ENCODE assay signal across 13 mouse cellular contexts in the genomic region with DNA sequence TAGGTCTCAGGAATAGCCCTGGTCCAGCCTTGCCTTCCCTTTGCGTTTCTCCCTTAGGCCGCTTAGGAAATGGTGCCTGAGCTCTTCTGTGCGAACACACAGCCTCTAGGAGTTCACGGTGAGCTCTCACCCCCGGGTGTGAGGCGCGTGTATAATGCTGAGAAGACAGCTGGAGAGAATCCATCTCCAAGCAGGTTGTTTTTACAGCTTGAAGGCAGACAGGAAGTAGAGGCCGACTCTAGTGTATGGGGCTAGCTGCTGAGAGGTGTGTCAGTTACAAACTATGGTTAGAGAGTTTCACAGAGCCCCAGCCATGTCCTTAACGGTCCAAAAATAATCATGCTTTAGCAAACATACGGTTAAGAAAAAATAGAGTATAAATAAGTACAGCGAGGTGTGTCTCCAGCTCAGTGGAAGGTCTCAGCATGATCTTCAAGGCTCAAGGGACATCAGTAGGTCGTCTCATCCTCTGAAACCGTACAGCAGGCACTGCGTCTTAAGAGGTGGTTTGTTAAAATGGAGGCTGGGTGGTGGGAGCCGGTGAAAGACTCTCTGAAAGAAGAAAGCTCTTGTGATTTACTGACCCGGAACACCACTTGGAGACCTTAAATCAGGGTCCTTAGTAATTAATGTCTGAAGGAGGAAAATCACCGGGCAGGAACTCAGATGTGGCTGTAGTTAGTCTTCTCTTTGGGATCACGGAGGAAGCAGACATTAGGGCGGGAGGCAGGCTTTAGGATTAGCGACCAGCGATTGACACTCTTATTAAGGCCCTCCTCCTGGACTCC. TPM values are rescaled to one million over a fixed set of nuclear protein-coding genes. Genes with fewer than 3 reads are reported as not detected.
DNase-seq lines count a peak whose midpoint lies in the region; ATAC-seq and TF ChIP-seq lines count a peak whose summit lies in the region.
"Had no signal": no experiment of that assay in that cellular context is flagged by ENCODE, and none has a peak within 500 bp of the region (broad histone marks: within the 10 kb centered on the region; RNA-seq: fewer than 3 reads in every experiment).

No protein-coding gene starts in this region.

- no peak for TF ChIP-seq CTCF in kidney, postnatal 0 days (IDR thresholded peaks at IDR 0.05; ENCODE audit: low read depth)
- no peak for TF ChIP-seq CTCF in stomach, postnatal 0 days (IDR thresholded peaks at IDR 0.05; ENCODE audit: low read depth)

- 0 out of 2 replicates have a peak overlapping the region, but pooled peaks have one; percentile 14 for H3K4me2 ChIP-seq in kidney, postnatal 0 days (ENCODE audit: low read length)
- H3K4me2 ChIP-seq in midbrain, embryonic 12.5 days (replicated peaks) = peak overlapping the region; percentile 5
- H3K4me2 ChIP-seq in stomach, postnatal 0 days (replicated peaks; ENCODE audit: low read depth) = no peak overlapping the region

- no peak for TF ChIP-seq EP300 in stomach, postnatal 0 days (optimal IDR thresholded peaks at IDR 0.05)

- peak overlapping the region; percentile 72 for H3K27ac ChIP-seq in heart, embryonic 10.5 days
- H3K27ac ChIP-seq in kidney, postnatal 0 days = no peak overlapping the region; the same call in 1 of the 2 replicates
- no peak overlapping the region for H3K27ac ChIP-seq in midbrain, embryonic 12.5 days (replicated peaks)
- H3K27ac ChIP-seq in stomach, postnatal 0 days (replicated peaks) = 0 out of 2 replicates have a peak overlapping the region, but pooled peaks have one; percentile 24

- no peaks in the 10 kb centered on the region for H3K27me3 ChIP-seq in heart, embryonic 10.5 days (ENCODE audit: insufficient read depth, poor library complexity, severe bottlenecking)
- H3K27me3 ChIP-seq in kidney, postnatal 0 days (ENCODE audit: insufficient read depth, low read length) = no peaks in the 10 kb centered on the region
- H3K27me3 ChIP-seq in midbrain, embryonic 12.5 days = peaks cover 24% of the 10 kb centered on the region
- H3K27me3 ChIP-seq in stomach, postnatal 0 days (ENCODE audit: control insufficient read depth, insufficient read depth, low read length) = no peaks in the 10 kb centered on the region

- H3K36me3 ChIP-seq in heart, embryonic 10.5 days = peaks cover 13% of the 10 kb centered on the region
- H3K36me3 ChIP-seq in kidney, postnatal 0 days (ENCODE audit: insufficient read depth, low read length) = peaks cover 3% of the 10 kb centered on the region; the same call in 1 of the 2 replicates
- H3K36me3 ChIP-seq in midbrain, embryonic 12.5 days = peaks cover 11% of the 10 kb centered on the region
- no peaks in the 10 kb centered on the region; the same call in 1 of the 2 replicates for H3K36me3 ChIP-seq in stomach, postnatal 0 days (ENCODE audit: control insufficient read depth, insufficient read depth, low read length)

- H3K9ac ChIP-seq in kidney, postnatal 0 days (ENCODE audit: low read depth, low read length) = no peak overlapping the region
- no peak overlapping the region for H3K9ac ChIP-seq in midbrain, embryonic 12.5 days (replicated peaks)
- no peak overlapping the region for H3K9ac ChIP-seq in stomach, postnatal 0 days (ENCODE audit: low read length)

- peak; percentile 55; the same call in 1 of the 2 replicates for ATAC-seq in kidney, postnatal 0 days (replicated peaks; ENCODE audit: low FRiP score, low read depth)
- no peak; the same call in 1 of the 2 replicates for ATAC-seq in midbrain, embryonic 12.5 days (ENCODE audit: low FRiP score, low read depth)
- ATAC-seq in stomach, postnatal 0 days (ENCODE audit: low FRiP score, low TSS enrichment) = no peak

- intact Hi-C loops in heart, postnatal 25 days (cut with DNase I) = no loop called here
- intact Hi-C loops in left cerebral cortex, postnatal 36 days (cut with DNase I) = no loop called here

- no peak for DNase-seq in heart, embryonic 10.5 days (ENCODE audit: low spot score)
- DNase-seq in heart, postnatal 25 days (ENCODE audit: low spot score) = no peak
- peak; percentile 66 for DNase-seq in kidney, postnatal 0 days (ENCODE audit: low spot score)
- DNase-seq in kidney, postnatal 14 days = no peak
- no peak for DNase-seq in stomach, postnatal 0 days (ENCODE audit: low spot score)
- DNase-seq in cerebellum, adult 11-12 months = no peak
- no peak for DNase-seq in left cerebral cortex, postnatal 36 days (ENCODE audit: low spot score in 2 of 2)
- DNase-seq: adrenal gland, adult 8-10 months; B cell, adult 2 months; cerebellum, adult 11 months; liver had no signal

- no peak overlapping the region for H3K4me3 ChIP-seq in heart, embryonic 10.5 days
- H3K4me3 ChIP-seq in kidney, postnatal 0 days (replicated peaks; ENCODE audit: low read depth, low read length) = no peak overlapping the region
- no peak overlapping the region for H3K4me3 ChIP-seq in midbrain, embryonic 12.5 days
- no peak overlapping the region for H3K4me3 ChIP-seq in stomach, postnatal 0 days (ENCODE audit: low read depth, low read length)

- H3K9me3 ChIP-seq in heart, embryonic 10.5 days = no peaks in the 10 kb centered on the region
- H3K9me3 ChIP-seq in kidney, postnatal 0 days (replicated peaks; ENCODE audit: low read length) = no peaks in the 10 kb centered on the region
- H3K9me3 ChIP-seq in midbrain, embryonic 12.5 days = no peaks in the 10 kb centered on the region
- no peaks in the 10 kb centered on the region for H3K9me3 ChIP-seq in stomach, postnatal 0 days (ENCODE audit: control insufficient read depth, low read length)

- 58% methylated on average over 21 of the region's 21 CpGs for WGBS in heart, embryonic 10.5 days
- WGBS in kidney, postnatal 0 days = 15% methylated on average over 21 of the region's 21 CpGs
- 17% methylated on average over 21 of the region's 21 CpGs for WGBS in midbrain, embryonic 12.5 days
- 54% methylated on average over 21 of the region's 21 CpGs for WGBS in stomach, postnatal 0 days

- H3K4me1 ChIP-seq in heart, embryonic 10.5 days = peaks cover 55% of the 10 kb centered on the region
- H3K4me1 ChIP-seq in kidney, postnatal 0 days (replicated peaks; ENCODE audit: insufficient read depth, low read length) = peaks cover 18% of the 10 kb centered on the region; the same call in 1 of the 2 replicates
- H3K4me1 ChIP-seq in midbrain, embryonic 12.5 days = peaks cover 55% of the 10 kb centered on the region
- H3K4me1 ChIP-seq in stomach, postnatal 0 days (replicated peaks; ENCODE audit: control insufficient read depth, insufficient read depth) = peaks cover 8% of the 10 kb centered on the region; the same call in 1 of the 2 replicates

RNA-seq across cellular contexts. Expression of a gene that starts 56.6 kb away (rescaled TPM):
- polyA plus RNA-seq in heart, embryonic 10.5 days (2016; fragmentation: Nextera tagmentation; extraction: Ambion mirVana) = 16.2 and 18.0 TPM in 2 replicates
- 10 to 100 TPM; 18.8 to 19.0 TPM for total RNA-seq in heart, postnatal 25 days (2021)
- polyA plus RNA-seq in kidney, postnatal 0 days (2015; fragmentation: Nextera tagmentation; extraction: Ambion mirVana) = 13.3 and 15.9 TPM in 2 replicates
- polyA plus RNA-seq in midbrain, embryonic 12.5 days (2016; fragmentation: Nextera tagmentation; extraction: Ambion mirVana) = 18.5 and 18.9 TPM in 2 replicates
- polyA plus RNA-seq in stomach, postnatal 0 days (2015; fragmentation: Nextera tagmentation; extraction: Ambion mirVana) = 8.6 and 9.4 TPM in 2 replicates
- total RNA-seq in left cerebral cortex, postnatal 36 days (2021) = 10 to 100 TPM; 28.8 to 40.0 TPM
- total RNA-seq: granulocyte monocyte progenitor cell, adult 5-6 weeks had no signal

Comparison
In these comparisons a context has a peak if more than half of its experiments do, and no peak if none do; other contexts are left out.
1. H3K27ac ChIP-seq: peak in heart, embryonic 10.5 days (single experiment) and stomach, postnatal 0 days (single experiment); none in kidney, postnatal 0 days (single experiment) and midbrain, embryonic 12.5 days (single experiment).